Mouse (Mus musculus) heart, embryonic 10.5 days (tissue): ENCODE results near the gene Faf1. TPM values are rescaled to one million over a fixed set of nuclear protein-coding genes. Genes with fewer than 3 reads are reported as not detected.

Source experiments
- DNase-seq: peaks from one replicate; pipeline ENCODE4 v3.0.0-alpha.2; 2017; ENCODE audit warnings: low spot score
- H3K27ac ChIP-seq: fragments of 300-500 bp; sonication (generic); 2 replicates; pipeline ENCODE4 v1.5.1; 2016; ENCODE audit warnings: mild to moderate bottlenecking
- H3K27me3 ChIP-seq: fragments of 300-500 bp; sonication (generic); 2 replicates; pipeline ENCODE4 v1.6.1; 2016; ENCODE audit warnings: mild to moderate bottlenecking; ENCODE audit not compliant: poor library complexity, insufficient read depth, severe bottlenecking
- H3K36me3 ChIP-seq: fragments of 300-500 bp; sonication (generic); 2 replicates; pipeline ENCODE4 v1.6.1; 2016; ENCODE audit warnings: mild to moderate bottlenecking, moderate library complexity
- H3K4me1 ChIP-seq: fragments of 300-500 bp; sonication (generic); 2 replicates; pipeline ENCODE4 v1.6.1; 2016; ENCODE audit warnings: mild to moderate bottlenecking
- H3K4me3 ChIP-seq: fragments of 300-500 bp; sonication (generic); 2 replicates; pipeline ENCODE4 v1.5.1; 2016; ENCODE audit warnings: mild to moderate bottlenecking, moderate library complexity
- H3K9me3 ChIP-seq: fragments of 300-500 bp; sonication (generic); 2 replicates; pipeline ENCODE4 v1.6.1; 2016; ENCODE audit warnings: mild to moderate bottlenecking, moderate library complexity
- WGBS: fragments of 180-500 bp; shearing (Covaris S2); methylation state at CpG from one replicate; pipeline ENCODE4 v1.1.7; 2016; 5-methylcytosine and 5-hydroxymethylcytosine counted together
- polyA plus RNA-seq: library from polyadenylated mRNA; unstranded; fragments of >200 nt; fragmentation: Nextera tagmentation; extraction: Ambion mirVana; gene quantifications from 2 replicates; pipeline ENCODE4 v1.2.1, GENCODE M21; 2016

Gene Faf1
- polyA plus RNA-seq, 1 experiment from 2014 or later = 27.0 TPM

DNA sequence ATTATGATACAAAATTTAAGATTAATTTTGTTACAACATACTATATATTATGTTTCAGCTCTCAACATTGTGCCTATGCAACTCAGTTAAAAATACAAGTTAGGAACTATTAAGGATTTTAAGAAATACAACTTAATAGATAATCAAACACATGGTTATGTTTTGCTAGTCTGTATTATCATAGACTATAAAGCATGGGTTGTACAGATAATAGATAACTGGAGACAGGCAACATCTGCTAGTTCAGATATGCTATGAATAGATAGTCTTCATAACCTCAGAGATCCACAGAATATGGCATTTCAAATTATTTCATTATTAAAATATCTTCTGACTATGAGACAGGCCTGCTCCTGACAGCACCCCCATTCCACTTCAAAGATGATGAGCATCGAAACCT is 329.7 kb downstream of the Faf1 start:
- DNase-seq = no peak
- WGBS = 88% methylated on average over 1 of the region's 1 CpGs
- Histone ChIP-seq H3K27ac (no peak overlapping the region), H3K4me1 (no peaks in the 10 kb centered on the region), H3K9me3 (no peaks in the 10 kb centered on the region), H3K4me3 (no peak overlapping the region), H3K27me3 (no peaks in the 10 kb centered on the region), H3K36me3 (no peaks in the 10 kb centered on the region)

Other genes with a start within 250 kb of the Faf1 start
- 31.1 and 31.4 TPM in 2 replicates for gene Rnf11, start 191.9 kb upstream of the Faf1 start, polyA plus RNA-seq
- not detected in 2 replicates for gene 4930522H14Rik, start 145.3 kb upstream of the Faf1 start, polyA plus RNA-seq
- gene Cdkn2c, start 9.4 kb upstream of the Faf1 start, polyA plus RNA-seq = 3.7 and 4.4 TPM in 2 replicates